Mouse (Mus musculus) fibroblast of lung, adult 2 months (primary cell): ENCODE results near the gene Pld2.

ENCODE experiments used
- DNase-seq: peaks from one replicate; pipeline ENCODE4 v3.0.0-alpha.2; 2011; ENCODE audit warnings: low read depth

Pld2 gene

DNA sequence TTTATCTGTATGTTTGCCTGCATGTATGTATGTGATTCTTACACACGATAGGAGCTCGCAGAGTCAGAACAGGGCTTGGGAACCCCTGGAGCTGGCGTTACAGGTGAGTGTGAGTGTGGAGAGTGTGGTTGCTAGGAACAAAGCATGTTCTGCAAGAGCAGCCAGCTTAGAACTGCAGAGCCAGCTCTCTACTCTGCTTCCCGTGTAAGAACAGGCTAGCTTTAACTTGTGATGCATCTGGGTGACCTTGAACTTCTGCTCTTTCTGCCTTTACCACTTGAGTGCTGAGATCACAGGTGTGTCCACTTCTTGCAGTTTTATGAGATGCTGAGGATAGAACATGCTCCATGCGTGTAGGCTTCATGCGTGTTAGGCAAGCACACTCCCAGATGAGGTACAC, 39.1 kb downstream of the Pld2 start:
- DNase-seq, result no peak

DNA sequence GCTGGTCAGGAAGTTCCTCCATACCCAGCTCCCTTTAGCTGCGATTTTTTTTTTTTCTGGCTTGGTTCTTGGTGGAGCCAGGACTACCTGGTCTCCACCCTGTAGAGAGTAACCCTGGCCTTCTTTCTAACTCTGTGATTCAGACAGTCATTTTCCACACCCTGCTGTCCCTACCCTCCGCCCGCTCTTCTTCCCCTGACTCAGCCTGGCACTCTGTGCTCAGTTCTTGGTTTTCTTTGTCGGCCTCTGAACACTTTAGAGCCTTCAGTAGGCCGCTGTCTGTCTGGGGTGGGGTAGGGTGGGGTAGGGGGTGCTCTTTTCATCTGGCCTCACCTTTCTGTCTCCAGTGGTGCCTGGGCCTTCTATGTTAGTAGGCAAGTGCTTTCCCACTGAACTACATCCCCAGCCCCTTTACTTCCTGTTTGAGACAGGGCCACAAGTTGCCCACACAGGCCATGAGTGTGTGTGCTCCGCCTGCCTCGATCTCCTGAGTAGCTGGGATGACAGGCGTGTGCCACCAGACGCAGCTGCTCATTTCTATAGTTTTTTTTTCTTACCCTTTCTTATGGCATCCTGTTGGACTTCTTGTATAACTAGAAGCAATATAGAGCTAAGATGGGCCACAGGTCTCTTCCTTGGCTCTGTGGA, 40.0 kb downstream of the Pld2 start:
- DNase-seq, result no peak

DNA sequence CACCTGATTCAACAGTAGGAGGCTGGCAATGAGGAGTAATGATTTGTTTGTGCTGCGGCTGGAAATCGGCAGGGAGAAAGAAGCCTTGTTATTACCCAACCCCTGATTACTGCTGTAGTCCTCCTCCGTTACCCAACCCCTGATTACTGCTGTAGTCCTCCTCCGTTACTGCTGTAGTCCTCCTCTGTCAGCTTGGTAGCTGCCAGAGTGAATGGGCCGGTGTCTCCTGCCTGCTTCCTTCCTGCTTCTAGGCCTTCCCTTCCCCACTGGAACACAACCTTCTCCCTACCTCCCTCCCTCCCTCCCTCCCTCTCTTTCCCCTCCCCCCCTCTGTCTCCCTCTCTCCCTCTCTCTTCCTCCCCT, 40.5 kb downstream of the Pld2 start:
- no peak for DNase-seq

DNA sequence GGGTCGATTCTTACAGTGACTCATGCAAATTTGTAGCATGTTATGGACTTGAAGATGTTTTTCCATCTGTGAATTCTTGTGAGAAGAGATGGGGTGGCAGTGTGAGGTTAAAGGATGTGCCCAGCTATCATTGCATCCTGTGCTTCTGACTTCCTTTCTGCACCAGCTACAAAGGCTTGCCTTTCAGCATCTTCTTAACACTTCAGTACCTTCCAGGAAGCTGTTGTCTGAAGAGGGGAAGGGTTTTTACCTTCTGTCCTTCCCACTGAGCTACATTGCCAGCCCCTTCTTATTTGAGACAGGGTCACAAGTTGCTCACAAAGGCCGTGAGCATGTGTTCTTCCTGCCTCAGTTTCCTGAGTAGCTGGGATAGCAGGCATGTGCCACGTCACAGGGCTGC, 41.1 kb downstream of the Pld2 start:
- DNase-seq, result no peak

DNA sequence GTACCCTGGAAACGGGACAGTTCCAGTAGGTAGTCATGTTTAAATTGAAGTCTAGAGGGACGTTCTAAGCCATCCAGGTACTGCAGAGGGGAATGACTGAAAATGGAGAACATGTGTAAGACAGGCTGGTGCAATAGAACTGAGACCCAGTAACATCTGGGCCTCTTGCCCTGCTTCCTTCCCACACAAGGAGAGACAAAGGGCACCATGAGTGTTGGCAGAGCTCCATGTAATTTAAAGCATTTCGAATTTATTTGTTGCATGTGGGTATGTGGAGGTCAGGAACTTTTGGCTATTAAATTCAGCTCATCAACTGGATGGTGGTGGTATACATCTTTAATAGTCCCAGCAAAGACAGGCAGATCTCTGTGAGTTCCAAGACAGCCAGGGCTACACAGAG, 42.3 kb downstream of the Pld2 start:
- no peak for DNase-seq

DNA sequence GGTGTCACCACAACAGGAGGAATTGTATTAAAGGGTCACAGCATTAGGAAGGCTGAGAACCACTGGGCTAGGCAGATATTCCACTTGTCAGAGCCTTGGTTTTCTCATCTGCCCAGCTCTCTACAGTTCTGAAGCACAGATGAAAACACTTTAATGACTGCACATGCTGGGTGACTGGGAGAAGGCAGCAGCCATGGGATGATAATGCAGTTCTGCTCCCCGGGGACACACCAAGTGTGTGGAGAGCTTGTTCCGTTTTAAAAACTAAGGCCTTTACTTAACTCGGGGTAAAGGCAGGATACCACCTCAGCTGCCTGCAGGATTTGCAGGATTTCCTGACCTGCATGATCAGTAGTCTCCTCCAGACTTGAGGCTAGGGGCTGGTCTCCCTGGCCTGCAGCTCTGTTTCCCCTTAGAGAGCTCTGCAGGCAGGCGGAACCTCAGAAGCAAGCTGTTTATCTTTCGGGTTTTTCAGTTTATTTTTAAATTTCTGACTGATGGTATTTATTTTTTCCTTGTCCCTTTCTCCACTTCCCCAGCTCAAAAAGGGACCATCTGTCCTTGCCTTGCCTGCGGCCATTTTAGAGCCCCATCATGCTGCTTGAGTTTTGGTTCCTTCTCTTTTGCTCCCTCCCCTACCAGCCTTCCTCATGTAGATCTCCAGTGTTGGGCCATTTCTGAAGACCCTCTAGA, 43.3 kb downstream of the Pld2 start:
- DNase-seq, result no peak

DNA sequence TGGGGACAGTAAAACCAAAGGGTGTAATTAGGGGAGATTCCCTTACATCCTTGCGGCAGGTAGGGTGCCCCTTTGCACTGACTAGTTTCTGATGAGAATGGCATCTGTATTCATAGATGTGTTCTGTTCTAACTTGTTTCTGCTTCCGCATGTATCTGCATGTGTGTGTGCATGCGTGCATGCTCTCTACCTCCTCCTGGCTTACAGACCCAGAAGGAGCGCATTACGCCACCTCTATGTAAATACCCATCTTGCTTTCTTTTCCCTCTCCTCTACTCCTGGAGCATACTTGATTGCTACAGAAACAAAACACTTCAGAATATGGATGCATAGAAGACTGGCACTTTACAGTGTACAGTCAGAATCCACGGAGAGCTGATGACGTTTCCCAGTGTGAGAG, 43.9 kb downstream of the Pld2 start:
- DNase-seq, result no peak

DNA sequence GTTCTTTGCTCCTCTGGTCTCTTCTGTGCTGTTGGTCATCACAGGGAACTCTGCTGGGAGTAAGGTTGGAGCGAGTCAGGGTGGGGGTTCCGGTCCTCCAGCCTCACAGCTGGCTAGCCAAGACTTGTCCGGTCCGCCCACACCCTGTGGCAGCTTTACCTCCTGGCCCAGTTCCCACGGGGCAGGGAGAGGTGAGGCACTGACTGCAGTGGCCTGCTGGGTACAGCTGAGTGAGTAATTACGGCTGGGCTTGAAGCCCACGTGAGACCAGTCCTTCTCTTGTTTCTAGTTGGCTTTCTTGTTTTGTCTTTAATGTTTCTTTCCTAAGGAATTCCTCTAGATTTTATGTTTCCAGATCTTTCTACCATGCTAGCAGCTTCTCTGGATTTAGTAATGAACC, 45.6 kb downstream of the Pld2 start:
- DNase-seq, result peak; percentile 95

DNA sequence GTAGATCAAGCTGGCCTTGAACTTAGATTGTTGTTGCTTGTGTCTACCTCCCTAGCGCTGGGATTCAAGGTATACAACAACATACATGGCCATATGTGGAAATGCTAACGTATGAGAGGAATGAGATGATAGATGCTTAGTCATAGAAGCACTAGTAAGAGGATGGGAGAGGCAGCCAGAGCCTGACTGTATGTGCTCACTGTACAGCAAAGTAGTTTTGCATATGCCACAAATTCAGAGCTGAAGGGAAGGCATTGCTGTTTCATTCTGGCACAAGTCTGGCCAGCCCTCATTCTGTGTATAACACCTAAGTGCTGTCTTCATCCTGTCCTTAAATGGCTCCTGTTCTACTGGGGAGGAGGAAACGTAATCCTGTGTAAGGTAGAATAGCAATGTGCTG, 46.4 kb downstream of the Pld2 start:
- no peak for DNase-seq

DNA sequence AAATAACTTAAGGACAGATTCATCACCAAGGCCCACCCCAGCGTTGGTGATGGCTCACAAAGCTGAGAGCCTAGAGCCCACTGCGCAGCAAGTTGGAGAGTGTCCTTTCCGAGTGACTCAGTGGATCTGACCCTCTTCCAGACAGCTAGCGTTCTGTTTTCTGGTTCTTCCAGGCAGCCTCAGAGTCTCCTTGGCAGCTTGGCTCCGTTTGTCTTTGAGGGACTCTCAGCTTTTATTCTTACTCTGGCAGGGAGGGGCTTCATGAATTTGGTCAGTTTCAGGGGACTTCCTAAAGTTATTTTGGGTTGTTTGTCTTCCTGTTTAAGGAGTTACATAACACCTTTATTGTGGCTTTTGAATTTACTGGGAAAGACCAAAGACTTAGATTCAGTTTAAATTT, 47.1 kb downstream of the Pld2 start:
- DNase-seq, result no peak

DNA sequence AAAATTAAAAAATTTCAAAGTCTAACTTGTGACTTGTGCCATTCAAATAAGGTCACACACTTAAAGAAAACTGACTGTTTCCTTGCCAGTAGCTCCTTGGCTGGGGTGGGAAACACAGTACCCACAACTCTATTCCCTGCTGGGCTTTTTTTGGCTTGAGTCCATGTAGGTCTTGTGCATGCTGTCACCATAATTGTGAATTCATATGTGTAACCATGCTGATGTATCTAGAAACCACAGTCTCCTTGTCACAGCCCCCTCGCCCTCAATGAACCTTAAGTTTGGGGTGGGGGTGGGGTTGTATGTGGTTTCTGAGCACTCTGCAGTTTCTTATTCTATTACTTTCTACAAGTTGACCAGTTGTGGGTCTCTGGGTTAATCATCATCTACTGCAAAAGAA, 51.9 kb downstream of the Pld2 start:
- DNase-seq, result no peak

DNA sequence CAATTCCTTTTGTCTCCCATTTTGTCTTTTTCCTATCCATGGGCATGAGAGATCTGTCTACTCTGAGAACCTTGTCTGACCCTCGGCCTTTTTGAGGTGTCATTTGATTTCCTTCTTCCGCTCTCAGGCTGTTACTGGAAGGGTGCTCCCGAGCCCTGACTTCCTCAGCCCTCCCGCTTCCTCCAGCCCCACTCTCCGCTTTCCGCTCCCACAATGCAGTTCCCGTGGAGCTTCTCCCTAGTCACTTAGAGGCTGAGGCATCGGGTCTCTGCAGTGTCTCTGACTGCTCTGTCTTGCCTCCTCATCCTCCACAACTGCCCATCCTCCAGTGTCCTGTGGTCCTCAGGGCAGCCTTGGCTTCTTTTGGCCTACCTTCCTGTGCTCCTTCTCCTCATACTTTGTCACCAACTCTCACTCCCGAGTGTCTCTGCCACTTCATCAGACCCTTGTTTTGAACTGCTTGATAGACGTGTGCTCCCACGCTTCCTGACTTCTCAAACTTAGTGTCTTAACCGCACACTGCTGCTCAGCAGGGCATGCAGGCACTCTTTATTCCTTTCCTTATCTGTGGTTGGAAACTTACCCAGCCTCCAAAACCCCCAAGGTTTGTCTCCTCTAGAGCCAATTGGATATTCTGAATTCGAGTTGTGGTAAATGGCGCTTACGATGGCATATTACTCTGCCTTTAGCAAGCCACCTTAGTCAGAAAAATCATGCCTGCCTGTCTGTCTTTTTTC, 54.6 kb downstream of the Pld2 start:
- no peak for DNase-seq

DNA sequence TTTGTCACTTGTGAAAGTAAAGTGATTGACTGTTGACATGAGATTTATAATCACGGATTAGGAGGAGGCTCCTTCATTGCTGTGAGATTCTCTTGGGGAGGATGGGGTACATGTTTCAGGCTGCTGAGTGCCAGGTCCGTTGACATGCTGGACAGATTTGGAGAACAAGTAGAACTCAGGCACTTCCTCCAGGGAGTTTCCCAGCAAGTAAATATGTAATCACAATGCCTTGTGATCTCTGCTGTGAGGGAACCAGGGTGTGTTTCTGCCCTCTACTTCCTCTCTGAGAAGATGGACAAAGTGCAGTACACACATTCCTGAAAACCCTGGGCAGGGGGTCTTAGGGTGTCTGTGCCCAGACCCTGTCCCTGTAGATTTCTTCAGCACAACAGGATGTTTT, 55.8 kb downstream of the Pld2 start:
- no peak for DNase-seq

DNA sequence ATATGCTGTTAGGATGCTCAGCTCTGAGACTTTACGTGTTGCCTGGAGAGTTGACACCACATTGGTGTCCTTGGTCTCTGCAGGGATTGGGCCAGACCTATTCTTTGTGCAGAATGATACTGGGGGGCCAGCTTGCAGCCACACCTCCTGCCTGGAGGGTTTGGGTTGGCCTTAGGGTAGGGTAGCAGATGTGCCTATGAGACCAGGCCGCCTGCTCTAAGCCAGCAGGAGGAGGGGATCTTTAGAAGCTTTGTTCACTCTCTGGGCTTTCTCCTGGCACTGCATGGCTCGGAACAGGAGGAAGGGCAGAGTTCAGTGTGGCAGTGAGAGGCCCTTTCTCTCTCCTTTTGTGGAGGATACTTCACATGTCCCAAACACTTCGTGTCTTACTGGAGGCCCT, 56.2 kb downstream of the Pld2 start:
- no peak for DNase-seq

DNA sequence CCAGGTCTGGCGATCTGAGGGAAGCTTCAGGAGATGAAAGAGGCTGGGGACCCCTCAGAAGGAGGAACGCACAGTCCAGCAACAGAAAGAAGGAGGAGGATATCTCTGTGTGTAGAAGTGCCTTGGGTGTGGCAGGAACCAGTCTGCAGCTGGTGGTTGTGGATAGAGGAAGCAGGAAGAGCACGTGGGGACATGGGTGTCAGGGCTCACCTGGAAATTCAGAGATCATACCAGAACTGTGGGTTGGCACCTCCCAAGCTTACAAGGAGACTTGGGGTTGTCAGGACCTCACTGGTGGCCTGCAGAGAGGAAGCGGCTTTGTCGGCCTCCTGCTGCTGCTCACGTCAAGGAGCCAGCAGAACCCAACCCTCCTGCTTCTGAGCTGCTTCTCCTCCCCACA, 57.4 kb downstream of the Pld2 start:
- no peak for DNase-seq

DNA sequence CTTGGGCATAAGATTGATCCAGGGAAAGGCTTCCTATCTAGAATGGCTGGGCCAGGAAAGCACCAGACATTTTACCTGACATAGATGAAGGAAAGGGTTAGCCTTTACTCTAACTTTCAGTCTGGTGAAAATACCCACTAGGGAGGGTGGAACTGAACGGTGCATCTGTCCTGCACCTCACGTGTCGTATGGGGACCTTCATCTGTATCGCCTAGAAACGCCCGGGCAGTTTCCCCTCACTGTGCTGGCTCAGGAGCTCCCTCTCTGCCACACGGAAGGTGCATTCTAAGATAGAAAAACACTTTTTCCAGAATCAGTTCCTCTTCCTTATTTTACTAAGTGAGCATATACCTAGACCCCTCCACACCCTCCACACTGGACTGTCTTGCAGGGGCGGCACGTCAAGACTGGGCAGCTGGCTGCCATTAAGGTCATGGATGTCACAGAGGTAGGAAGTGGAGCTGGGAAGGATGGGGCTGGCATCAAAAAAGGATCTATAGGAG, 58.6 kb downstream of the Pld2 start:
- no peak for DNase-seq

DNA sequence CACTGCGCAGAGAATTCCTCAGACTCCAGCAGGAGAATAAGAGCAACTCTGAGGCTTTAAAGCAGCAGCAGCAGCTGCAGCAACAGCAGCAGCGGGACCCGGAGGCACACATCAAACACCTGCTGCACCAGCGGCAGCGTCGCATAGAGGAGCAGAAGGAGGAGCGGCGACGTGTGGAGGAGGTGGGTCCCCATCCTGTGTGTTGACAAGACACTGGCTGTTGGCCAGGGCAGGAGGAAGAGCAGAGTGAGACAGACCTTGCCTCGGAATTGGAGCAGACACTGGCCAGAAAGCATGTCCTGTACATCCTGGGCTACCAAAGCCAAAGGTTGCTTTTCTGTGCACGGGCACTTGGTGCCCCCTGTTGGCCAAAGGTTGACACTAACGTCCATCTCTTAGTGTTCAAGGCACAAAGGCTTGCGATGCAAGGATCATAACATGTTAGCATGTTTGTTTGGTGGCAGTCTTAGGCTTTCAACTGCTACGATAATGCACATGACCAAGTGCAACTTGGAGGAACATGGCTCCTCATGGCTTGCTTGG, 65.2 kb downstream of the Pld2 start:
- DNase-seq, result peak; percentile 44

DNA sequence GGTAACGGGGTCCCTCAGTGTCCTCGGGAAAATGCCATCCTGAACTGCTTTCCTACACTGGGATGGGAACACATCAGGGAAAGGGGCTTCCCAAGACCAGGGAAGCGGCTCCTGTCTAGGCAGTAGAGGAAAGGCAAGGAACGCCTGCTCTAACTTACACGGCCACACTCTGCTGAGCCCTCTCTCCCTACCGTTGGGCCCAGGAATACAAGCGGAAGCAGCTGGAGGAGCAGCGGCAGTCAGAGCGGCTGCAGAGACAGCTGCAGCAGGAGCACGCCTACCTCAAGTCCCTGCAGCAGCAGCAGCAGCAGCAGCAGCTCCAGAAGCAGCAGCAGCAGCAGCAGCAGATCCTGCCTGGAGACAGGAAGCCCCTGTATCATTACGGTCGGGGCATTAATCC, 66.9 kb downstream of the Pld2 start:
- no peak for DNase-seq

DNA sequence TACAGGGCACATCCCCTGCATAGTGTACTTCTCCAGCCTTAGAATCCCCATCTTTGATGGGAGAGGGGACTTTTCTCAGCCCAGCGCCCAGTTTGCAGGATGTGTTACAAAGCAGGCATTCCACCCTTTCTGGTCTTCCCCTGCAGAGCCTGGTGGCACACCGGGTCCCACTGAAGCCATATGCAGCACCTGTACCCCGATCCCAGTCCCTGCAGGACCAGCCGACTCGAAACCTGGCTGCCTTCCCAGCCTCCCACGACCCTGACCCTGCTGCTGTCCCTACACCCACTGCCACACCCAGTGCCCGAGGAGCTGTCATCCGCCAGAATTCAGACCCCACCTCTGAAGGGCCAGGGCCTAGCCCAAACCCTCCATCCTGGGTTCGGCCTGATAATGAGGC, 67.7 kb downstream of the Pld2 start:
- no peak for DNase-seq
